Mouse (Mus musculus): Measurements from ENCODE around the gene Map7d3. TPM values are rescaled to one million over a fixed set of nuclear protein-coding genes. Genes with fewer than 3 reads are reported as not detected.

The Map7d3 gene
- total RNA-seq, 2 experiments from 2014 or later = 4.2 to 9.9 TPM

Other genes with a start within 250 kb of the Map7d3 start
- gene Mmgt1, start 224.3 kb downstream of the Map7d3 start, total RNA-seq (2015) = 17.4 and 18.5 TPM in 2 replicates
- 13.3 and 15.5 TPM in 2 replicates for gene Mmgt1, start 224.3 kb downstream of the Map7d3 start, total RNA-seq (2017)
- gene Slc9a6, start 212.6 kb downstream of the Map7d3 start, total RNA-seq (2015) = 12.5 and 20.3 TPM in 2 replicates
- gene Slc9a6, start 212.6 kb downstream of the Map7d3 start, total RNA-seq (2017) = 12.6 and 20.2 TPM in 2 replicates
- 0.21 TPM in 1 of 2 replicates, not detected in the other for gene Fhl1, start 90.5 kb downstream of the Map7d3 start, total RNA-seq (2015)
- 1.4 TPM in 1 of 2 replicates, not detected in the other for gene Fhl1, start 90.5 kb downstream of the Map7d3 start, total RNA-seq (2017)
- gene Adgrg4, start 47.8 kb upstream of the Map7d3 start, total RNA-seq (2015) = not detected in 2 replicates
- gene Adgrg4, start 47.8 kb upstream of the Map7d3 start, total RNA-seq (2017) = not detected in 2 replicates
- gene Brs3, start 220.7 kb upstream of the Map7d3 start, total RNA-seq (2015) = not detected in 2 replicates
- not detected in 2 replicates for gene Brs3, start 220.7 kb upstream of the Map7d3 start, total RNA-seq (2017)
- 32.0 and 35.4 TPM in 2 replicates for gene Htatsf1, start 231.3 kb upstream of the Map7d3 start, total RNA-seq (2015)
- gene Htatsf1, start 231.3 kb upstream of the Map7d3 start, total RNA-seq (2017) = 47.7 and 49.1 TPM in 2 replicates